Mouse (Mus musculus) NIH3T3 (cell line): ENCODE data around the gene Kndc1.
A peak's percentile ranks its signal among the peaks of the same experiment; 100 is the strongest.

ENCODE experiments used
- DNase-seq: peaks from one replicate; pipeline ENCODE4 v3.0.0-alpha.2; 2012; ENCODE audit warnings: low read depth

Kndc1 gene

GRCm38 (mm10) chr7:139951079-139951478 lies 56.6 kb downstream of the Kndc1 start:
- peak; percentile 53 for DNase-seq

- no peak for DNase-seq
These were observed 57.6 kb downstream of the Kndc1 start for GRCm38 (mm10) chr7:139951991-139952633.

GRCm38 (mm10) chr7:139955505-139955904 lies 61.0 kb downstream of the Kndc1 start:
- no peak for DNase-seq

- DNase-seq = no peak
These were observed 62.2 kb downstream of the Kndc1 start for GRCm38 (mm10) chr7:139956658-139957057.

- no peak for DNase-seq
These were observed 62.9 kb downstream of the Kndc1 start for GRCm38 (mm10) chr7:139957437-139957836.

- DNase-seq = no peak
These were observed 63.5 kb downstream of the Kndc1 start for GRCm38 (mm10) chr7:139957958-139958357.

GRCm38 (mm10) chr7:139961141-139961540 lies 66.6 kb downstream of the Kndc1 start:
- DNase-seq = no peak

- DNase-seq = no peak
These were observed 69.3 kb downstream of the Kndc1 start for GRCm38 (mm10) chr7:139963814-139964213.

GRCm38 (mm10) chr7:139967175-139967574 lies 72.7 kb downstream of the Kndc1 start:
- DNase-seq = no peak

GRCm38 (mm10) chr7:139968428-139968827 lies 73.9 kb downstream of the Kndc1 start:
- DNase-seq = no peak

- DNase-seq = peak; percentile 91
These were observed 75.0 kb downstream of the Kndc1 start for GRCm38 (mm10) chr7:139969348-139970130.

- peak; percentile 64 for DNase-seq
These were observed 75.9 kb downstream of the Kndc1 start for GRCm38 (mm10) chr7:139970216-139970919.

- peak; percentile 37 for DNase-seq
These were observed 76.5 kb downstream of the Kndc1 start for GRCm38 (mm10) chr7:139970979-139971378.

- peak; percentile 84 for DNase-seq
These were observed 76.9 kb downstream of the Kndc1 start for GRCm38 (mm10) chr7:139971436-139971835.

GRCm38 (mm10) chr7:139972923-139973331 lies 78.4 kb downstream of the Kndc1 start:
- peak; percentile 64 for DNase-seq

GRCm38 (mm10) chr7:139974307-139974706 lies 79.8 kb downstream of the Kndc1 start:
- DNase-seq = no peak

GRCm38 (mm10) chr7:139975471-139975870 lies 81.0 kb downstream of the Kndc1 start:
- peak; percentile 16 for DNase-seq

- DNase-seq = no peak
These were observed 83.9 kb downstream of the Kndc1 start, which contains the start of gene 6430531B16Rik for GRCm38 (mm10) chr7:139978278-139978892. Gene 6430531B16Rik (minus strand): TSS chr7:139978755.

GRCm38 (mm10) chr7:139979011-139979719 lies 84.7 kb downstream of the Kndc1 start:
- no peak for DNase-seq

- DNase-seq = peak; percentile 67
These were observed 86.3 kb downstream of the Kndc1 start for GRCm38 (mm10) chr7:139980778-139981177.

- DNase-seq = no peak
These were observed 87.6 kb downstream of the Kndc1 start for GRCm38 (mm10) chr7:139982058-139982457.

GRCm38 (mm10) chr7:139984505-139984904 lies 90.0 kb downstream of the Kndc1 start:
- no peak for DNase-seq
